Mouse (Mus musculus): ENCODE results near the gene Ctnnb1. TPM values are rescaled to one million over a fixed set of nuclear protein-coding genes. Genes with fewer than 3 reads are reported as not detected.

Gene Ctnnb1
- polyA plus RNA-seq (2016; fragmentation: Nextera tagmentation; extraction: Ambion mirVana): 728 and 739 TPM in 2 replicates

DNA sequence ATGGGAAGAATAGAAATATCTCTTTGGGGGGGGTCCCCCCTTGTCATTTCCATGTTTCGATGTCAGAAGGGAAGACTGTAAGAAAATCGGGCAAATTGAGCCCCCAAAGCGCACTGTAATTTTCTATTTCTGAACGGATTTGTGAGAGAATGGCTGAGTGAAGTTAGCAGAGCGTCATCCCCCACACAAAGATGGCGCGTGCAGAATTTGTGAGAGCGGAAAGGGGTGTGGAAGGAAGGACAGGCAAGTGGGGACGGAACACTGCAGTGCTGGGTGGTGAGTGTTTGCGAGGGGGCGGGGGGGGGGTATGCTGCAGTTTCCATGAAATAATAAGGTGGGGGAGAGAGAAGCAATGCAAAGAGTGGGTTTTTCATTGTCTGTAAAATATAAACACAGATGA is at the start of gene Ctnnb1:
Gene Ctnnb1 (plus strand): TSS at position 136 of the 400 bp plus-strand sequence.
- Histone ChIP-seq H3K9ac (replicated peaks) (no peak within 1 kb of the TSS), H3K27ac (no peak within 1 kb of the TSS), H3K4me2 (no peak within 1 kb of the TSS), H3K4me3 (replicated peaks) (no peak within 1 kb of the TSS), H3K36me3 (no peaks in the 10 kb centered on the region), H3K27me3 (no peaks in the 10 kb centered on the region), H3K4me1 (replicated peaks) (peaks cover 6% of the 10 kb centered on the region; the same call in 1 of the 2 replicates), H3K9me3 (no peaks in the 10 kb centered on the region)
- 81% methylated on average over 11 of the region's 11 CpGs for WGBS
- no peak for ATAC-seq (ENCODE audit: insufficient number of reproducible peaks, insufficient read depth, low FRiP score, low TSS enrichment, low read depth)

DNA sequence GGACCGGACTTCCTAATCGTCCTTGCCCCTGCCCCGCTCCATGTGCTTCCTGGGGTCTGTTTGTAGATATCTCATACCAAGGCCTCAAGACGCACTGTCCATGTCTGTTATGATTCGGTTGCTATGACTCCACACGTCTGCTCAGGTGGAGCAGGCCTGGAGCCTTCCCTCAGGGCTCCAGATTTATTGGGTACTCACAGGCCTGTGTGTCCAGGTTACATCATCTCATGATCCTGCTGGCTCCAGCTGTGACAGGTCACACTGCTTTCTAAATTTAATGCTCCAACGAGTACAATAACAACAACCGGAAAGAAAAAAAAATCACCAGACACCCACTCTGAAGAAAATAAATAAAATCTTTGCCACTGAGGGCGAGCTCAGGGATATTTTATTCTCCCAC is 48.7 kb upstream of the Ctnnb1 start:
- H3K4me1 ChIP-seq (replicated peaks): peaks cover 5% of the 10 kb centered on the region
- H3K9ac ChIP-seq (replicated peaks): no peak overlapping the region
- WGBS: 75% methylated on average over 9 of the region's 9 CpGs
- no peaks in the 10 kb centered on the region for H3K9me3 ChIP-seq
- H3K4me2 ChIP-seq: no peak overlapping the region
- H3K27ac ChIP-seq: peak overlapping the region; percentile 12; the same call in 1 of the 2 replicates
- H3K4me3 ChIP-seq (replicated peaks): no peak overlapping the region
- H3K36me3 ChIP-seq: no peaks in the 10 kb centered on the region
- no peaks in the 10 kb centered on the region for H3K27me3 ChIP-seq
- ATAC-seq (ENCODE audit: insufficient number of reproducible peaks, insufficient read depth, low FRiP score, low TSS enrichment, low read depth): no peak

DNA sequence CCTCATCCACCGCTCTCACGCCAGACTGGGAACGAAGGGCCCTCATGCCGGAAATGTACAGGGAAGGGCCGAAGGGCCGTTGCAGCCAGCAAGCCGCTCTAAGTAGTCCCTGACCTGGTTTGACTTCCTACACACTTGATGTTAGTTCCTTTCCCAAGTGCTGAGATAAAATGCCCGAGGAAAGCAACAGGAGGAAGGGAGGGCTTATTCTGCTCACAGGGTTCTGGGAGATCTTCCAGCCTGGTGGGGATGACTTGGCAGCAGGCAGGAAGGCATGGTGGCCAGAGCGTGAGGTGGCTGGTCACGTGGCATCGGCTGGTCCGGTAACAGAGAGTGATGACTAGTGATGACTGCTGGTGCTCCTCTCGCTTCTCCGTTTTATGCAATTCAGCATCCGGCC is 47.9 kb upstream of the Ctnnb1 start:
- Histone ChIP-seq H3K9ac (replicated peaks) (no peak overlapping the region), H3K27ac (no peak overlapping the region), H3K4me2 (no peak overlapping the region), H3K9me3 (no peaks in the 10 kb centered on the region), H3K36me3 (no peaks in the 10 kb centered on the region), H3K4me1 (replicated peaks) (peaks cover 5% of the 10 kb centered on the region), H3K27me3 (no peaks in the 10 kb centered on the region), H3K4me3 (replicated peaks) (no peak overlapping the region)
- ATAC-seq (ENCODE audit: insufficient number of reproducible peaks, insufficient read depth, low FRiP score, low TSS enrichment, low read depth): no peak
- 89% methylated on average over 15 of the region's 15 CpGs for WGBS

GRCm38 (mm10) chr9:120881839-120882238 is 47.2 kb upstream of the Ctnnb1 start:
- Histone ChIP-seq H3K4me2 (no peak overlapping the region), H3K27me3 (no peaks in the 10 kb centered on the region), H3K9ac (replicated peaks) (no peak overlapping the region), H3K4me1 (replicated peaks) (peaks cover 5% of the 10 kb centered on the region), H3K4me3 (replicated peaks) (no peak overlapping the region), H3K9me3 (no peaks in the 10 kb centered on the region), H3K36me3 (no peaks in the 10 kb centered on the region), H3K27ac (no peak overlapping the region)
- no peak for ATAC-seq (ENCODE audit: insufficient number of reproducible peaks, insufficient read depth, low FRiP score, low TSS enrichment, low read depth)
- WGBS: 60% methylated on average over 4 of the region's 4 CpGs

GRCm38 (mm10) chr9:120884726-120885125 is 44.3 kb upstream of the Ctnnb1 start:
- Histone ChIP-seq H3K36me3 (no peaks in the 10 kb centered on the region), H3K27ac (no peak overlapping the region), H3K9me3 (no peaks in the 10 kb centered on the region), H3K4me3 (replicated peaks) (no peak overlapping the region), H3K9ac (replicated peaks) (no peak overlapping the region), H3K4me2 (no peak overlapping the region), H3K4me1 (replicated peaks) (peaks cover 5% of the 10 kb centered on the region), H3K27me3 (no peaks in the 10 kb centered on the region)
- no peak for ATAC-seq (ENCODE audit: insufficient number of reproducible peaks, insufficient read depth, low FRiP score, low TSS enrichment, low read depth)
- 54% methylated on average over 10 of the region's 10 CpGs for WGBS

DNA sequence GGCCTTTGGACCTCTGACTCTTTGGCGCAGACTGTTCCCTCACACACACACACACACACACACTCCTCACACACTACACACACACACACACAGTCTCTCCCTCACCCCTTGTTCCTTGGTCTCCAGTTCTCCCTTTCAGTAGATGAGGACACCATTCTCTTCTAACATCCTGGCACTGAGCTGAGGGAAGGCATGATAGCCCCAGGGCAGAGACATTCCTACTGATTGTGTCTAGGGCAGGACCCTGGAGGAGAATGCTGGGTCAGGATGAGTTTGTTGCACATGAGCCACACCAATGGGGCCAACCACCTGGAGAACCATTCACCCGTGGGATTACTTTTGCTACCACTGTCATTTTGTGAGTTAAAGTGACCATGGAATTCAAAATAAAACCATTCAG is 41.4 kb upstream of the Ctnnb1 start:
- ATAC-seq (ENCODE audit: insufficient number of reproducible peaks, insufficient read depth, low FRiP score, low TSS enrichment, low read depth): no peak
- Histone ChIP-seq H3K36me3 (no peaks in the 10 kb centered on the region), H3K9me3 (0 out of 2 replicates have a peak, but pooled peaks cover 4% of the 10 kb centered on the region), H3K4me2 (no peak overlapping the region), H3K27ac (no peak overlapping the region), H3K4me3 (replicated peaks) (no peak overlapping the region), H3K27me3 (no peaks in the 10 kb centered on the region), H3K9ac (replicated peaks) (no peak overlapping the region), H3K4me1 (replicated peaks) (peaks cover 5% of the 10 kb centered on the region)
- 76% methylated on average over 2 of the region's 2 CpGs for WGBS

DNA sequence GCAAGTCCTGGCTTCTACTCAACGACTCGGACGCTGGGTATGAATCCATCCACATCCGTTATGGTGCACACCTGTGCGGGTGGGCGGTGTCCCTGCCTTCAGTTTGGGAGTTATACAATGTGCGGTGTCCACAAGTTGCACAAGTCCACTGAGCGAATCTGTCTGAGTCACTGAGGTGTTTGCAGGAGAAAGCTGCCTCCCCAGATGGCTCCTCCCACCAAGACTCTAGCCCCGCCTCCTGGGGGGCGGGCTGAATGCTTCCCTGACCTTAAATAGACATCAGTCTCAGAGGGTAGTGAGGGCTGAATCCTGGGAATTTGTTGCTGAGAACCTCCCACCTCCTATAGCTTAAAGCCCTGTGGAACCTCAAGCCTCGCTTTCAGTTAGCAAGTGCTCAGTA is 35.6 kb upstream of the Ctnnb1 start:
- 0 out of 2 replicates have a peak, but pooled peaks cover 4% of the 10 kb centered on the region for H3K9me3 ChIP-seq
- WGBS: 91% methylated on average over 11 of the region's 11 CpGs
- no peak for ATAC-seq (ENCODE audit: insufficient number of reproducible peaks, insufficient read depth, low FRiP score, low TSS enrichment, low read depth)
- no peak overlapping the region for H3K4me2 ChIP-seq
- H3K4me1 ChIP-seq (replicated peaks): no peaks in the 10 kb centered on the region
- no peaks in the 10 kb centered on the region for H3K36me3 ChIP-seq
- no peak overlapping the region for H3K27ac ChIP-seq
- peaks cover 3% of the 10 kb centered on the region; the same call in 1 of the 2 replicates for H3K27me3 ChIP-seq
- H3K9ac ChIP-seq (replicated peaks): no peak overlapping the region
- H3K4me3 ChIP-seq (replicated peaks): no peak overlapping the region

DNA sequence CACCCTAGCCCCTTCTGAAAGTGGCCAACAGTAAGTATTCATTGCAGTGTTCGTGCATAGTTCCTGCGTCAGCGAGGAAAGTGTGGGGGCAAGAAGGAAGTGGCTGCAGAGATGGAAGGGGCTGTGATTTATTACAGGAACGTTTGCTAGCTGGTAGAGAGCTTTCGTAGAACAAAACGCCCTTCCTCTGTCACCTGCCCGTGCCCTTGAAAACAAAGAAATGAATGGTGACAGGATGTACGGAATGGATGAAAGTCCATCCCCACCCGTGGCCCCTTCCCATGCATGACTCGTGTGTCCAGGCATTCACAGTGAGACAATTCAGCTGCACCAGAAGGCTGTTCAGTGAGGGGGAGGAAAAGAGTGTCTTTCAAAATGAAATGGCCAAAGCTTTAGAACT is 35.0 kb upstream of the Ctnnb1 start:
- Histone ChIP-seq H3K27ac (no peak overlapping the region), H3K4me3 (replicated peaks) (no peak overlapping the region), H3K27me3 (peaks cover 7% of the 10 kb centered on the region; the same call in 1 of the 2 replicates), H3K36me3 (no peaks in the 10 kb centered on the region), H3K4me2 (no peak overlapping the region), H3K4me1 (replicated peaks) (no peaks in the 10 kb centered on the region), H3K9me3 (0 out of 2 replicates have a peak, but pooled peaks cover 4% of the 10 kb centered on the region), H3K9ac (replicated peaks) (no peak overlapping the region)
- no peak for ATAC-seq (ENCODE audit: insufficient number of reproducible peaks, insufficient read depth, low FRiP score, low TSS enrichment, low read depth)
- 69% methylated on average over 10 of the region's 10 CpGs for WGBS

DNA sequence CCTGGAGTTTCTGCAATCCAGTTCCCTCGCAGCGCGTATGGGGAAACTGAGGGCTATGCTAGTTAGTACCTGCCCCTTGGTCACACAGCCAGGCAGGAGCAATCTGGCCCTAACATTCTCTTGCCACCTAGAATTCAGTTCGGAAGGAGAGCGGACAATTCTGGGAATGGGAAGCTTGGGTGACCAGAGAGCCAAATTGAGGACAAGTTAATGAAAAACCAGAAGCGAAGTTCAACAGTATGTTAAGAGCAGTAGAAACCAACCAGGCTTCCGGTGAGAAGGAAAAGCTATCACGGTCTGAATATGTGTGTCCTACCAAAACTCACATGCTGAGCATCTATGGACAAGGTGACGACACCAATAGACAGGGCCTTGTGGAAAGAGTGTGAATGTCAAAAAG is 34.6 kb upstream of the Ctnnb1 start:
- Histone ChIP-seq H3K9me3 (0 out of 2 replicates have a peak, but pooled peaks cover 4% of the 10 kb centered on the region), H3K9ac (replicated peaks) (no peak overlapping the region), H3K36me3 (no peaks in the 10 kb centered on the region), H3K27ac (no peak overlapping the region), H3K4me3 (replicated peaks) (no peak overlapping the region), H3K4me2 (no peak overlapping the region), H3K4me1 (replicated peaks) (no peaks in the 10 kb centered on the region), H3K27me3 (peaks cover 7% of the 10 kb centered on the region; the same call in 1 of the 2 replicates)
- no peak for ATAC-seq (ENCODE audit: insufficient number of reproducible peaks, insufficient read depth, low FRiP score, low TSS enrichment, low read depth)
- 97% methylated on average over 9 of the region's 9 CpGs for WGBS

DNA sequence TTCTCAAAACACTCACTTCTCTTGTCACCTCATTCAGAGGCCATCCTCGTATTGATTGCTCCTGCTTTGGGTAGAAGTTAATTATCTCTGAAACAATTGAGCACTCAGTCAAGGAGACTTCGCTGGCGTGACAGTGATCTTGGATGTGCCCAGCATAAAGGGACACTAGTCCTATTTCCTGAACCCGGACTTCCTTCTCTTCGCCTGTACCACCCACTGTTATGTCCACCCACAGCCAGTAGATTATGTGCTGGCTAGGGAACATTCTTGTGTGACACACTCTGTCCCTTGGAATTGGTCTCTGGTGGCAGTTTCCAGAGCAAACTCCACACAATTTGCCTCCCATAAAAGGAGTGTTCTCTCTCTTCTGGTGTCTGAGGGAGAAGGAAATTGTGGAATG is 32.5 kb upstream of the Ctnnb1 start:
- H3K4me3 ChIP-seq (replicated peaks): no peak overlapping the region
- H3K4me2 ChIP-seq: no peak overlapping the region
- H3K9me3 ChIP-seq: 0 out of 2 replicates have a peak, but pooled peaks cover 4% of the 10 kb centered on the region
- H3K9ac ChIP-seq (replicated peaks): no peak overlapping the region
- no peak overlapping the region for H3K27ac ChIP-seq
- 60% methylated on average over 5 of the region's 5 CpGs for WGBS
- peaks cover 7% of the 10 kb centered on the region; the same call in 1 of the 2 replicates for H3K27me3 ChIP-seq
- no peaks in the 10 kb centered on the region for H3K36me3 ChIP-seq
- peaks cover 5% of the 10 kb centered on the region; the same call in 1 of the 2 replicates for H3K4me1 ChIP-seq (replicated peaks)
- no peak for ATAC-seq (ENCODE audit: insufficient number of reproducible peaks, insufficient read depth, low FRiP score, low TSS enrichment, low read depth)

DNA sequence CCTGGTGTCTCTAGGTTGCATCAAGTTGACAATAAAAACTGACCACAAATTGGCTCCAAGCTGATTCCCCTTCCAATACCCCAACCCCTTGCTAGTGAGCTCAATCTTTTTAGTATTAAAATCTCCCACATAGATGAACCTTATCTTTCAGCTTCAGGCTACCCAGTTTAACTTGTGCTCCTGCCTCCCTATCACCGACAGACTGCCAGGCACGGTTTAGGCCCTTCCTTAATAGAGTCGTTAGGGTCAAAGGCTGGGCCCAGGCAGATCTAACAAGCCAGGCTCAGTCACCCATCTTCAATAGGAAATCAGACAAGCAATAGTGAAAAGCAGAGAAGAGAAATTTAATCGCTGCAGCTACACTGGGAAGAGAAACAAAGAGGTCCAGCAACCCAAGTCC is 31.7 kb upstream of the Ctnnb1 start:
- no peak overlapping the region for H3K27ac ChIP-seq
- 62% methylated on average over 4 of the region's 4 CpGs for WGBS
- no peaks in the 10 kb centered on the region for H3K36me3 ChIP-seq
- H3K4me2 ChIP-seq: no peak overlapping the region
- ATAC-seq (ENCODE audit: insufficient number of reproducible peaks, insufficient read depth, low FRiP score, low TSS enrichment, low read depth): no peak
- H3K4me3 ChIP-seq (replicated peaks): no peak overlapping the region
- peaks cover 7% of the 10 kb centered on the region; the same call in 1 of the 2 replicates for H3K27me3 ChIP-seq
- H3K9me3 ChIP-seq: no peaks in the 10 kb centered on the region
- peaks cover 5% of the 10 kb centered on the region; the same call in 1 of the 2 replicates for H3K4me1 ChIP-seq (replicated peaks)
- H3K9ac ChIP-seq (replicated peaks): no peak overlapping the region

DNA sequence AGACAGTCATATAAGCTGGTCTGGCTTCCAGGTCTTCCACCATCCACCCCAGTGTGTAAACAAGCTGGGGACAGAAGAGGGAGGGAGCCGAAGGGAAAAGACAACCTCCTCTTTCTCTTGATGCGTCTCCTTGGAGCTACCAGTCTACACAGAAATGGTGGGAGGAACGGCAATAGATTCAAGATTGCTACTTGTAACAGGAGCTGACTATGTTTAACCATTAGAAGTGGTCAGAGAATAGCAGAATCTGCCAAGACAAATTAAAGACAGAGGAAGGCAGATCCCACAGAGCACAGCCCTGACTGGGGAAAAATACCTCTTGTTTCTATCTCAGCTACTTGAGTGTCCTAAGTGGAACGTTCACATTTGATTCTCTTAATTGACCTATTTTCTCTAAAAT is 29.2 kb upstream of the Ctnnb1 start:
- H3K9ac ChIP-seq (replicated peaks): no peak overlapping the region
- peaks cover 5% of the 10 kb centered on the region; the same call in 1 of the 2 replicates for H3K27me3 ChIP-seq
- no peaks in the 10 kb centered on the region for H3K9me3 ChIP-seq
- no peak for ATAC-seq (ENCODE audit: insufficient number of reproducible peaks, insufficient read depth, low FRiP score, low TSS enrichment, low read depth)
- H3K27ac ChIP-seq: no peak overlapping the region
- H3K4me2 ChIP-seq: no peak overlapping the region
- WGBS: 59% methylated on average over 4 of the region's 4 CpGs
- H3K4me3 ChIP-seq (replicated peaks): no peak overlapping the region
- H3K36me3 ChIP-seq: no peaks in the 10 kb centered on the region
- H3K4me1 ChIP-seq (replicated peaks): peaks cover 5% of the 10 kb centered on the region; the same call in 1 of the 2 replicates
